Mouse (Mus musculus): Measurements from ENCODE around the gene Serpinb9d. TPM values are rescaled to one million over a fixed set of nuclear protein-coding genes. Genes with fewer than 3 reads are reported as not detected.

The Serpinb9d gene
- polyA plus RNA-seq (2014; fragmentation: Illumina TruSeq; extraction: RNeasy Lipid Tissue Mini Kit (QIAGEN cat#74804); ENCODE audit: low read depth, low replicate concordance) = not detected

DNA sequence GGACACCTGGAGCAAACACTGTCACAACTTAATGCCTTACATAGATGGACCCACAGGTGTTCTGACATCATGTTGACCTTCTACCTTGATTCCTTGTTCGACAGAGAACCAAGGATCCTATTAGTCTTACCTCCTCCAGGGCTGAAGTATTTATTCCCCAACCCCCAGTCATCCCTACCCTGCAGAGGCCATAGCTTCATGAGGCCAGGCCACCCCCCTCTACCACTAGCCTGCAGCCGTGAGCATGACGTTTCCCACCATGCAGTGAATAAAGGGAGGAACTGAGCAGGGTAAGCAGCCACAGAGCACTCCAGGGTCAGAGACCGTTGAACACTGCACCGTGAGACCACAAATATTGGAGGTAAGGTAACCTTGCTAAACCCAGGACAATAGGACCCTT, at the start of gene Serpinb9d:
Gene Serpinb9d, plus strand, starts transcription at position 301 of the 400 bp plus-strand sequence.

DNA sequence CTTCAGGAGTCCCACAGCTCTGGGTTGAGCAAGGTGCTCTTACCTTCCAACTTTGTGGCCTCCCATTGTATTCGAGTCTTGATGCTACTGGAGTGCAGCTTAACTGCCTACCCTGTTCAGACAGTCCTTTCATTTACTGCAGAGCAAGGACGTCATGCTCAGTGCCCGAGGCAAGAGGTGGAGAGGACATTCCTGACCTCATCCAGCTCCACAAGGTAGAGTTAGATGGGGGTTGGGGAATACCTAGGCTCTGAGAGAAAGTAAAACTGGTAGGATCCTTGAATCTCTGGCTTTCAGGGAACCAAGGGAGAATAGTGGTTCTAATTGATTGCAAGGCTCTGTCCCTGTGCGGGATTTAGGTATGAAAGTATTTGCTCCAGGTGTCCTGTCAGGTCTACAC, 33.1 kb upstream of the Serpinb9d start, which contains the start of gene Serpinb9c:
Gene Serpinb9c, minus strand, starts transcription at position 101 of the 400 bp plus-strand sequence.

GRCm38 (mm10) chr13:33249312-33249711, 56.6 kb downstream of the Serpinb9d start, which contains the start of gene Serpinb9e:
TSS of gene Serpinb9e (plus strand) at chr13:33249612.

Other genes with a start within 250 kb of the Serpinb9d start
- 6.1 TPM for gene Serpinb6b, start 227.8 kb upstream of the Serpinb9d start, polyA plus RNA-seq (2014; fragmentation: Illumina TruSeq; extraction: RNeasy Lipid Tissue Mini Kit (QIAGEN cat#74804); ENCODE audit: low read depth, low replicate concordance)
- gene Serpinb9, start 189.7 kb upstream of the Serpinb9d start, polyA plus RNA-seq (2014; fragmentation: Illumina TruSeq; extraction: RNeasy Lipid Tissue Mini Kit (QIAGEN cat#74804); ENCODE audit: low read depth, low replicate concordance) = 22.4 TPM
- not detected for gene Serpinb9b, start 165.5 kb upstream of the Serpinb9d start, polyA plus RNA-seq (2014; fragmentation: Illumina TruSeq; extraction: RNeasy Lipid Tissue Mini Kit (QIAGEN cat#74804); ENCODE audit: low read depth, low replicate concordance)
- gene Serpinb1b, start 114.4 kb upstream of the Serpinb9d start, polyA plus RNA-seq (2014; fragmentation: Illumina TruSeq; extraction: RNeasy Lipid Tissue Mini Kit (QIAGEN cat#74804); ENCODE audit: low read depth, low replicate concordance) = not detected
- not detected for gene Serpinb9c, start 33.2 kb upstream of the Serpinb9d start, polyA plus RNA-seq (2014; fragmentation: Illumina TruSeq; extraction: RNeasy Lipid Tissue Mini Kit (QIAGEN cat#74804); ENCODE audit: low read depth, low replicate concordance)
- gene Serpinb9e, start 56.7 kb downstream of the Serpinb9d start, polyA plus RNA-seq (2014; fragmentation: Illumina TruSeq; extraction: RNeasy Lipid Tissue Mini Kit (QIAGEN cat#74804); ENCODE audit: low read depth, low replicate concordance) = not detected
- not detected for gene Serpinb9f, start 131.1 kb downstream of the Serpinb9d start, polyA plus RNA-seq (2014; fragmentation: Illumina TruSeq; extraction: RNeasy Lipid Tissue Mini Kit (QIAGEN cat#74804); ENCODE audit: low read depth, low replicate concordance)
- gene Gm11397, start 202.8 kb downstream of the Serpinb9d start, polyA plus RNA-seq (2014; fragmentation: Illumina TruSeq; extraction: RNeasy Lipid Tissue Mini Kit (QIAGEN cat#74804); ENCODE audit: low read depth, low replicate concordance) = not detected